Mouse (Mus musculus) cerebellum, postnatal 4 days (tissue): ENCODE measurements around the gene Dgkb.

Experiments
- DNase-seq, 2 experiments: peaks; one replicate each; pipeline ENCODE4 v3.0.0; 2022; ENCODE audit warnings: low spot score in 2 of 2, mixed read lengths in 1 of 2

Dgkb gene

GRCm38 (mm10) chr12:38371597-38371996 lies 554.1 kb downstream of the Dgkb start:
- DNase-seq, result no peak

GRCm38 (mm10) chr12:38374159-38374558 lies 556.6 kb downstream of the Dgkb start:
- no peak for DNase-seq

DNA sequence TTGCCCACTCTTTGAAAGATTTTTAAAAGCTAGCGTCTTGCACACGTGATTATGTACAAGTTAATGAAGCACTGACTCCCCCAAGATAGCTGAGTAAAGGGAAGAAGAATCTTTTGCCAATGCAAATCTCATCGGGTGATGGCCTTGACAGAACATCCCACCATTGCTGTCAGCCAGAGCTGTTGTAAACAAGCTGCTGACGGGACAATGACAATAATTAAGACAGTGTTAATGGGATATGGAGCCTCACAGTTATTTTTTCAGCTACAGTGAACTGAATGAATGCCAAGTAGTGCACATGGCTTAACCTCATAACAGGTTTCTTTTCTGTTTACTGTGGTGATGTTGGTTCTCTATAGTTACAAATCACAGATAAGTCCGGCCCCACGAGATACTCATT lies 568.4 kb downstream of the Dgkb start:
- DNase-seq, result no peak

GRCm38 (mm10) chr12:38386991-38387390 lies 569.5 kb downstream of the Dgkb start:
- no peak for DNase-seq

GRCm38 (mm10) chr12:38387654-38388053 lies 570.1 kb downstream of the Dgkb start:
- no peak for DNase-seq

- no peak for DNase-seq
Measured at GRCm38 (mm10) chr12:38388243-38388642, 570.7 kb downstream of the Dgkb start.

GRCm38 (mm10) chr12:38397754-38398312 lies 580.3 kb downstream of the Dgkb start:
- DNase-seq, result no peak

DNA sequence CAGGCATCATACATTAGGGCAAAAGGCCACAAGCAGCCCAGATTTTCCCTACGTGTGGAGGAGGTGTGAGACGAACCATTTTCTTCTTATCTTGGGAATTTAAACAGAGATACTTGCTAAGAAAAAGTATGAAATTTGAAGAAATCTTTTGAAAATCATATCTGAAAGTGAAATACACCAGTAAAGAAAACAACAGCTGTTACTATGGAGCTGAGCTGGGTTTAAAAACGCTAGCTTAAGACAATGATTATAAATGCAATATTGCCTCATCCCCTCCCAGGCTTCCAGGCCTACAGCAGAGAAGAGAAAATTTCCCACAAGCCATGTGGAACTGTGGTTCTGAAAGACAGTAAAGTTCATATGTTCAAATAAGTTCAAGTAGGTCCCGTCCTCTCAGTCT lies 582.6 kb downstream of the Dgkb start:
- no peak for DNase-seq

GRCm38 (mm10) chr12:38435364-38436130 lies 618.0 kb downstream of the Dgkb start:
- no peak for DNase-seq

- DNase-seq, result no peak
Measured at GRCm38 (mm10) chr12:38436131-38436436, 618.6 kb downstream of the Dgkb start.

DNA sequence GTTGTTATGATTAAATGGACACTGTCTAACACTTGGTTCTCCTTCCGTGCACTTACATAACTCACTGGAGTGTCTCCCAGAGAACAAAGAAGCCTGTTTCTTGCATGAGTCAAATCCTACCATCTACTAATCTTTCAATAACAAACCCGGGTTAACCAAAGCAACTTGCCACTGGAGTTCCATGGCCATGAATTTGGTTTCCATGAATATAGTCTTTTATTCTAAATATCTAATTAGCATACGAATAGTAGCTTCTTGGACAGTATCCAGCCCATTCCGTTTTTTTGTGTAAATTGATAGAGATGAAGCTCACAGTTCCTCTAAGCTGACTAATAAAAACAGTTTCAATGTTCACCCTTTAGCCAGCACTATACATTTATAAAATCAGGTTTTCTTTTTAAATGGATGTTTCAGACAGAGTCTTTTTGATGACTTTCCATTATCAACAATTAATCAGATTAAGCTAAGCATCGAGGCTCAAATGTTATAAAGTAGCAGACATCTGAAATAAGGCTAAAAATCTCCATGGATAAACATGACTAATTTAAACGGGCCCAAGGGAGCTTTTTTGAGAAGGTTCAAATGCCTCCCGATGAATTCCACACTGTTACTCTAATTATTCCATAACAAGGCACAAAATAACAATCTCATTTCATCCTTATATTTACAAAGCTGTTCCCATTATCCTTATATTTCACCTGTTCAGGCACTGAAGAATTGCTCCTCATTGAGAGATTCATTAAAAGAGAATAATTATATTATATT lies 633.0 kb downstream of the Dgkb start:
- DNase-seq, result no peak

DNA sequence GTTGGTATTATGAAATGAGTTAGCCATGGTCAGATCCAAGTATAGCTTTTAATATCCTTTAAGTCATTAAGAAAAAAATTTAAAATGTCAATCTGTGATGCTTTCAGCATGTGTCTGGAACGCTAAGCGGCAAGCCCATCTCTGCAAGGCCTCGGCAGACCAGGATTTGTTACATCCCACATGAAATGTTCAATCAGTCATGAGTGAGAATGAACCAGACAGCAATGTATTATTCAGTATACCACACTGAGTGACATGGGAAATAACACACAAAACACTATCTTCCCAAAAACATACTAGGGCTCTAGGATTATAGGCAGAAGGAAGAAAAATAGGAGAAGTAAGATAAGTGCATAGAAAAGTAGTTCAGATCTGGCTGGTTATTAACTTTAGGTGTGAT lies 634.2 kb downstream of the Dgkb start:
- no peak for DNase-seq

DNA sequence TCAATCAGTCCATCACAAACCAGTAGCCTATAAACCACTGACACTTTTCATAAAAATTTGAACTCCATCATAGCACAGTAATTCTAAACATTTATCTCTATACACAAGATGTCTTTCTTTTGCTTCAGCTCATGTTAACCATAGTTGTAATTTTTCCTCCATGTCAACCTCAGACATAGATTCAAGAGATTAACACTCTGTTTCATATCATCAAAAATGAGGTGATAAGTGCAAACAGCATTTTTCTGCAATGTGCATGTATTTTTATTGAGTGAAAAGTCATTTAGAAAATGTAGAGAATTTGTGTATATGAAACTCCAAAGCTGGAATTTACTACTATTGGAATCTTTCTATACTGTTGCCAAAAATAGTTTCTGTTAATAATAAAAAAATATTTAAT lies 650.7 kb downstream of the Dgkb start:
- no peak for DNase-seq

DNA sequence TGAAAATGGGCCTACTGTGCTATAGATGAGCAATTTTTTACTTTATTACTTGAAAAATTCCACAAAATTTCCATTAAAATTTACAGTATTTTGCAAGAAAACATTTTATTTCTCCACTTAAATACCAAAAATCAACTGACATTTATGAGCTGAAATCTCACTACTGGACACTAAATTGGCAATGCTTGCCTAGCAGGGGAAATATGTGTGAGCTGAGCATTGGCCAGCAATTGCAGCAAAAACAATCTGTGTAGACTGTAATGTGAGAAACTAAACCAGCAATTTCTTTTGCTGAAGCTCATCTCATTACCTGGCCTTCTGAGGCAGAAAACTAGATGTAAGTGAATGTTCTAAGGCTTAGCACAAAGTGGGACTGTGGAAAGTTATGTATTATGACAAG lies 651.1 kb downstream of the Dgkb start:
- DNase-seq, result no peak

GRCm38 (mm10) chr12:38497229-38497628 lies 679.7 kb downstream of the Dgkb start:
- DNase-seq, result no peak

DNA sequence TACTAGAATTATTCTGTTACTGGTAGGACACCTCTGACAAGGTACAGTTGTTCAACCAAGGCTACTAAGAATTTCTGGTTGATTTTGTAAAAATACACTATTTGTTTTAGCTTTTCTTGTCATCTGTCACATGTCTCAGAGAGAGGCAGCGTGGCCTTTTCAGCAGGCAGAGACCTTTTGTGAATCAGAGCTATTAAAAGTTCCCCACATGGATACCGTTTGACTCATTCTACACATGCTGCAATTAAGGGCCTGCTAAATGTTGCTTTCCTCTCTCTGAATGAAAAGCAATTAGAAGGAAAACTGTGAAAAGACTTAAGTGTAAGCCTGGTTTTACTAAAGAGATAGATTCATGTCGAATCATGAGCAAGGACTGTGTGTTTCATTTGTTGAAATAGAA lies 683.4 kb downstream of the Dgkb start:
- DNase-seq, result no peak

DNA sequence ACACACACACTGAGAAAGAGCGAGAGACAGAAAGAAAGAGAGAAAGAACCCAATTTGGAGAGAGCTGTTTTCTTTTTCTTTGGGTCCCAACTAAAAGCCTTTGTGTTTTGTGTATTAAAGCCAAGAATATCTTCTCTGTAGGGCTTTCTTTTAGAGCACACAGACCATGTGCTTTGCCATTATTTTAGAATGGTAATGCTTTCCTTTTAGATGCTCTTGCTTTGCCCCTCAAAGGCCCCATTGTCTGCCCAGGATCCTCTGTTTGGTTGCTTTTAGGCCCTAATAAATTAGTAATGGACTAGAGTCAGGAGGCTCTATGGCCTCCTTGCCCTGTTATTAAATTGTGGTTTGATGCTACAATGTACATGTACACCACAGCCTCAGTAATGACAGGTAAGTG lies 690.7 kb downstream of the Dgkb start:
- DNase-seq, result no peak

DNA sequence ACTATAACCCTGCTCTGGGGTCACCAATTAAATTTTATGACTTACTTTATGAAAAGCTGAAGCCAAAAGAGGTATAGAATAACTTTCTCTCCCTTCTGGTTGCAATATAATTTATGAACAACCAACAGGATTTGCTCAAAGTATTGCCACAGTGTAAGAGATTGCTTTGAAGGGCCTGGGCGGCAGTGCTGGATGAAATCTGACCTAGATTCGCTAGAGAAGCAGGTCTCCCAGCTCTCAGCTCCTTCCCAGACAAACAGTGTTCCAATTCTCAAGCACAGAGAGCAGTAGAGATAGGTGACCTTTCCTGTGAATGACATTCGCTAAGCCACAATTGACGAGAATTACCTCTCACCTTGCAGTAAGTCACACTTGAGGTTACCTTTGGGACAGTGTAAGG lies 727.9 kb downstream of the Dgkb start:
- no peak for DNase-seq

DNA sequence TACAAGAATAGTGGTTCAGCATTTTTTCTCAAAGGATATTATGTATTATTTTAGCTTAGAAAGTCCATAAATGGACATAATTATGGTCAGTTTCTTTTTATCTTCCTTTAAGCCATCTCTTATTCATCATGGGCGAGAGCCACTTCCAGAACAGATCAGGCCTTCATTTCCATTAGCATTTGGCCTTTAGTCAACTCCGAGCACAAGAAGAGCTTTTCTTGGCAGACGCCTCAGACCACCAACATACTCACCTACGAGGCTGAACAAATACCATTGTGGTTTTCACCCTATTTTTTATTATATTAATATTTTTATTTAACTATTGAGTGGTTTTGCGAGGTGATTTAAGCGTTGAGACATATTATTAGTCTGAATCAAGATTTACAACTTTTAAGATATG lies 759.6 kb downstream of the Dgkb start:
- DNase-seq, result no peak

GRCm38 (mm10) chr12:38579191-38579817 lies 761.8 kb downstream of the Dgkb start:
- DNase-seq, result peak in 1 of 2 experiments; percentile 13

GRCm38 (mm10) chr12:38586368-38586865 lies 768.9 kb downstream of the Dgkb start:
- DNase-seq, result no peak

DNA sequence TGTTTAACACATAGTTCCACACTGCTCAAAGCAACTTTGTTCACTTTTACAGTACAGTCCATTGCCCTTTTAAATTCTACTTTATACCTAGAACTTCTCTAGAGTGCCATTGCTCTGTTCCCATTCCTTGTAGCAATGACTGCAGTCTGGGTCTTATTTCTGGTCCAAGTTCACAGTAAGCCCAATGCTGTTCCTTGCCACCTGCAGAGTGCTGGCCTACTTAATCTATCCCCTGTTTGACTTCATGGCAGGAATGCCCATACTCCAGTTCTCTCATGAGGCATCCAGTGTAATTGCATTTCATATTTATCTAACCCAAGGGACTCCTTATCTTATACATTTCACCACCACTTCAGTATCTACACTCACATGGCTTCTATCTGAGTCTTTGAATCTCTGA lies 772.4 kb downstream of the Dgkb start:
- DNase-seq, result no peak
